Mouse (Mus musculus): ENCODE measurements around the gene Gss. TPM values are rescaled to one million over a fixed set of nuclear protein-coding genes. Genes with fewer than 3 reads are reported as not detected.

Gene Gss
- polyA plus RNA-seq, 1 experiment from 2014 or later = 47.9 TPM

DNA sequence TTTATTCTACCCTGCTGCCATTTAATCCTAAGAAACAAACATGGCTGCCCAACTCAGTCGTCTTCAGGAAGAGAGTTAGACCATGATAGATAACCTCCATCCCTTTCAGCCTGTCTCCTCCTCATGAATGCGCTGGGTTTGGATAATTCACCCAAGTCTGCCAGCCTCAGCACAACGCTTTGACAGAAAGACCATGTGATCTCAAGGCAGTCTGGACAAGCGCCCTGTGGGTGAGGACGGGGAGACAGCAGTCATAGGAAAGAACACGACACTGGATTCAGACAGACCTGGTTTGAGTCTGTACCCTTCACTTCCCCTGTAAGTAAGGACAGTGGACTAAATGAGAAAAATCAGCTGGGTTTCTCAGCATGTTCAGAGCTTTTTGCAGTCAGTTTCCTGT is 3.1 kb downstream of the Gss start:
- no peak for ATAC-seq (ENCODE audit: low FRiP score, low TSS enrichment)
- H3K4me1 ChIP-seq (replicated peaks; ENCODE audit: control insufficient read depth, insufficient read depth) = no peaks in the 10 kb centered on the region
- no peaks in the 10 kb centered on the region for H3K9me3 ChIP-seq (ENCODE audit: control insufficient read depth, low read length)
- no peak for DNase-seq (ENCODE audit: low spot score)
- 71% methylated on average over 6 of the region's 6 CpGs for WGBS
- H3K4me2 ChIP-seq (replicated peaks; ENCODE audit: low read depth) = no peak overlapping the region
- no peak overlapping the region for H3K9ac ChIP-seq (ENCODE audit: low read length)
- no peaks in the 10 kb centered on the region for H3K27me3 ChIP-seq (ENCODE audit: control insufficient read depth, insufficient read depth, low read length)
- peak overlapping the region; percentile 49 for H3K27ac ChIP-seq (replicated peaks)
- H3K36me3 ChIP-seq (ENCODE audit: control insufficient read depth, insufficient read depth, low read length) = no peaks in the 10 kb centered on the region
- H3K4me3 ChIP-seq (ENCODE audit: low read depth, low read length) = no peak overlapping the region
- TF ChIP-seq CTCF (IDR thresholded peaks at IDR 0.05; ENCODE audit: low read depth) (no peak), EP300 (optimal IDR thresholded peaks at IDR 0.05) (no peak)

DNA sequence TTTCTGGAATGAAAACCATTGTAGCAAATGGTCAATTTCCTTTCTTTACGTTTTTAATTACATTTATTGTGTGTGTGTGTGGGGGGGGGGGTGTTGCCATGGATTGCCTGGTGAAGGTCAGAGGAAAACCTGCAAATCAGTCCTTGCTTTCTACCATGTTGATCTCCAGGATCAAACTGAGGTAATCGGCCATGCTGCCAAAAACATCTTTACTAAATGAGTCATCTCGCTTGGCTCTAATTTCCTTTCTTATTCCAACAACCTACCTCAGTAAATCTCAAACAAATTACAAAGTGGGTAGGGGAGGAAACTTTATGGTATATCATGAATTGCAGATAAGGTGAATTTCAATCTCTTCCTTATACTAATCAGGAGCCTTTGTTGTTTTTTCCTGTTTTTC is 4.5 kb downstream of the Gss start:
- H3K9ac ChIP-seq (ENCODE audit: low read length) = no peak overlapping the region
- H3K27me3 ChIP-seq (ENCODE audit: control insufficient read depth, insufficient read depth, low read length) = no peaks in the 10 kb centered on the region
- WGBS = 49% methylated on average over 3 of the region's 3 CpGs
- no peaks in the 10 kb centered on the region for H3K4me1 ChIP-seq (replicated peaks; ENCODE audit: control insufficient read depth, insufficient read depth)
- no peak overlapping the region for H3K4me2 ChIP-seq (replicated peaks; ENCODE audit: low read depth)
- H3K36me3 ChIP-seq (ENCODE audit: control insufficient read depth, insufficient read depth, low read length) = no peaks in the 10 kb centered on the region
- no peak for DNase-seq (ENCODE audit: low spot score)
- H3K9me3 ChIP-seq (ENCODE audit: control insufficient read depth, low read length) = no peaks in the 10 kb centered on the region
- TF ChIP-seq EP300 (optimal IDR thresholded peaks at IDR 0.05) = no peak
- no peak for TF ChIP-seq CTCF (IDR thresholded peaks at IDR 0.05; ENCODE audit: low read depth)
- no peak overlapping the region for H3K27ac ChIP-seq (replicated peaks)
- no peak for ATAC-seq (ENCODE audit: low FRiP score, low TSS enrichment)
- H3K4me3 ChIP-seq (ENCODE audit: low read depth, low read length) = no peak overlapping the region

DNA sequence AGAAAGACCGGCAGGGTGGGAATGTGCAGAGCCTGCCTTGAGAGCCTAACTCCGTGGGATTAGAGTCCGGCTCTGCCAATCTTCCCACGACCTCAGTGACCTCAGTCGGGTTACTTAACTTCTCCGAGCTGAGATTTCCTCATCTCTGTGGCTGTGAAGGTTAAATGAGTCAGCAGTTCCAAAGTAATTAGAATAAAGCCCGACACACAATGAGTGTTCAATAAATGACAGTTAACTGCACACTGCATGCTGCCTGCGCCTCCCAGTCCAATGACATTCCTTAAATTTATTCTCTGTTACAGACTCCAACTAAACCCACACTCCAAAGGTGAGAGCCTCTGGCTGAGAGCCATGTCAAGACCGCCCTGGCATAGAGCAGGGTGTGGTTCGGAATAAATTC is 7.1 kb downstream of the Gss start:
- Histone ChIP-seq H3K36me3 (ENCODE audit: control insufficient read depth, insufficient read depth, low read length) (no peaks in the 10 kb centered on the region), H3K4me1 (replicated peaks; ENCODE audit: control insufficient read depth, insufficient read depth) (no peaks in the 10 kb centered on the region), H3K9ac (ENCODE audit: low read length) (no peak overlapping the region), H3K27me3 (ENCODE audit: control insufficient read depth, insufficient read depth, low read length) (no peaks in the 10 kb centered on the region), H3K27ac (replicated peaks) (no peak overlapping the region; the same call in 1 of the 2 replicates), H3K4me2 (replicated peaks; ENCODE audit: low read depth) (no peak overlapping the region), H3K9me3 (ENCODE audit: control insufficient read depth, low read length) (no peaks in the 10 kb centered on the region), H3K4me3 (ENCODE audit: low read depth, low read length) (no peak overlapping the region)
- ATAC-seq (ENCODE audit: low FRiP score, low TSS enrichment) = peak; percentile 35; the same call in 1 of the 2 replicates
- WGBS = 54% methylated on average over 10 of the region's 10 CpGs
- DNase-seq (ENCODE audit: low spot score) = no peak
- TF ChIP-seq CTCF (IDR thresholded peaks at IDR 0.05; ENCODE audit: low read depth) (no peak), EP300 (optimal IDR thresholded peaks at IDR 0.05) (no peak)

DNA sequence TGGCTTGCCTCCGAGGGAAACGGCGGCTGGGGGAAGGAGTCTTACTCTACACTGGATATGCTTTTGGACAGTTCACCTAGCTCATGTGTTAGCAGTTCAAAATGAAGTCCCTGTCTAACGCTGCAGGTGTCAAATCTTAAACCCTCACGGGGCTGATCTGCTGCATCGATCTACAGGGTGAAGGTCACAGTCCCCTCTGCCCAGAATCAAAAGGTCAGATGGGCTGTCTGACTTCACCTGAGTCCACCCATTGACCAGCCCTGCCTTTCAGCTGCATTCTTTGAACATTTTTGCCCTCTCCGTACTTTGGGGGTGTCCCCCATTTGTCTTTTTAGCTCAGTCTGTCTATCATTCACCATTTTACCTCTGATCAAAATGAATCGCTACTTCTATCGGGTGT is 7.5 kb downstream of the Gss start:
- DNase-seq (ENCODE audit: low spot score) (no peak), ATAC-seq (ENCODE audit: low FRiP score, low TSS enrichment) (no peak)
- Histone ChIP-seq H3K9ac (ENCODE audit: low read length) (no peak overlapping the region), H3K27ac (replicated peaks) (no peak overlapping the region; the same call in 1 of the 2 replicates), H3K27me3 (ENCODE audit: control insufficient read depth, insufficient read depth, low read length) (no peaks in the 10 kb centered on the region), H3K9me3 (ENCODE audit: control insufficient read depth, low read length) (no peaks in the 10 kb centered on the region), H3K4me1 (replicated peaks; ENCODE audit: control insufficient read depth, insufficient read depth) (no peaks in the 10 kb centered on the region), H3K4me2 (replicated peaks; ENCODE audit: low read depth) (no peak overlapping the region), H3K36me3 (ENCODE audit: control insufficient read depth, insufficient read depth, low read length) (no peaks in the 10 kb centered on the region), H3K4me3 (ENCODE audit: low read depth, low read length) (no peak overlapping the region)
- 89% methylated on average over 9 of the region's 9 CpGs for WGBS
- TF ChIP-seq EP300 (optimal IDR thresholded peaks at IDR 0.05) (no peak), CTCF (IDR thresholded peaks at IDR 0.05; ENCODE audit: low read depth) (no peak)

DNA sequence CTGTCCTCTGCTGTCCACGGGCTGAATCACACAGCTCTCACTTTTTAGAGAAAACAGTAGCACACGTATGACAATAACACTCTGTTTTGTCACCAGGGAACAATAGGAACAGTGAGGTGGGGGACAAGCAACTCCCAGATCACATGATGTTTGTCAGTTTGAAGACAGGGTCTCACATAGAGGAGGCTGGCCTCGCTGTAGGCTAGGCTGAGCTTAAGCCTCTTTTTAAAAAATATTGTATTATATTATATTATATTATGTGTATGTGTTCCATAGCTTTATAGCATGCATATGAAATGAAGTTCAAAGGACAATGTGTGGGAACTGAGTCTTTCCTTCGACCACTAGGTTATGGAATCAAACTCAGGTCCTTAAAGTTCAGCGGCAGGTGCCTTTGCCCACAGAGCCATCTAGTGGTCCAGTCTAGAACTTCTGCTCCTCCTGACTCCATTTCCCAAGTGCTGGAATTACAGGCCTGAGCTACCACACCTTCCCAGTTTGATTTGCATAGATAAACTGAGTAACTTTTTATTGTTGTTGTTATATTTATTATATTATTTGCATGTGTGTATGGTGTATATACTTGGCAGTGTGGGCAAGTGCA is 8.6 kb downstream of the Gss start:
- Histone ChIP-seq H3K27me3 (ENCODE audit: control insufficient read depth, insufficient read depth, low read length) (no peaks in the 10 kb centered on the region), H3K36me3 (ENCODE audit: control insufficient read depth, insufficient read depth, low read length) (no peaks in the 10 kb centered on the region), H3K27ac (replicated peaks) (no peak overlapping the region), H3K4me3 (ENCODE audit: low read depth, low read length) (no peak overlapping the region), H3K9ac (ENCODE audit: low read length) (no peak overlapping the region), H3K9me3 (ENCODE audit: control insufficient read depth, low read length) (no peaks in the 10 kb centered on the region), H3K4me1 (replicated peaks; ENCODE audit: control insufficient read depth, insufficient read depth) (no peaks in the 10 kb centered on the region), H3K4me2 (replicated peaks; ENCODE audit: low read depth) (no peak overlapping the region)
- 50% methylated on average over 5 of the region's 5 CpGs for WGBS
- TF ChIP-seq EP300 (optimal IDR thresholded peaks at IDR 0.05) (no peak), CTCF (IDR thresholded peaks at IDR 0.05; ENCODE audit: low read depth) (peak; percentile 93)
- ATAC-seq (ENCODE audit: low FRiP score, low TSS enrichment) = peak; percentile 8; the same call in 1 of the 2 replicates
- peak; percentile 72 for DNase-seq (ENCODE audit: low spot score)

DNA sequence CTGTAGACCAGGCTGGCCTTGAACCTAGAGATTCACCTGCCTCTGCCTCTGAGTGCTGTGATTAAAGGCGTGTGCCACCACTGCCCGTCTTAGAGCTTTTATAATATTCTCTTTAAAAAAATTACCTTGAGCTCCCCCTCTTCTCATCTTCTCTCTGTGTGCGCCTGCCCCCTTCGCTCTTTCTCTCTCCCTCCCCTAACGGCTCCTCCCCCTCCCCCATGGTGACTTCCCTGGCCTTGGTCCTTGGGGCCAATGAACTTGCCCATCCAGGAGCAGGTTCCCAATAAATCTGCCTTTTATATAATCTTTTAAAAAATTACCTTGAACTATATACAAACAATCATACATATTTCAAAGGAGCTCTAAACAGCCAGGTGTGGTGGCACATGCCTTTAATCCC is 9.6 kb downstream of the Gss start:
- H3K4me2 ChIP-seq (replicated peaks; ENCODE audit: low read depth) = no peak overlapping the region
- TF ChIP-seq EP300 (optimal IDR thresholded peaks at IDR 0.05) (no peak), CTCF (IDR thresholded peaks at IDR 0.05; ENCODE audit: low read depth) (no peak)
- WGBS = 87% methylated on average over 5 of the region's 5 CpGs
- H3K27ac ChIP-seq (replicated peaks) = no peak overlapping the region
- no peaks in the 10 kb centered on the region for H3K9me3 ChIP-seq (ENCODE audit: control insufficient read depth, low read length)
- no peak overlapping the region for H3K4me3 ChIP-seq (ENCODE audit: low read depth, low read length)
- H3K4me1 ChIP-seq (replicated peaks; ENCODE audit: control insufficient read depth, insufficient read depth) = no peaks in the 10 kb centered on the region
- no peak for ATAC-seq (ENCODE audit: low FRiP score, low TSS enrichment)
- H3K27me3 ChIP-seq (ENCODE audit: control insufficient read depth, insufficient read depth, low read length) = no peaks in the 10 kb centered on the region
- DNase-seq (ENCODE audit: low spot score) = no peak
- H3K36me3 ChIP-seq (ENCODE audit: control insufficient read depth, insufficient read depth, low read length) = peaks cover 3% of the 10 kb centered on the region; the same call in 1 of the 2 replicates
- H3K9ac ChIP-seq (ENCODE audit: low read length) = no peak overlapping the region

All from stomach, postnatal 0 days (tissue).